Mouse (Mus musculus): ENCODE measurements at regions not wholly inside any gene's neighbourhood (a gene's known extent, or its start where the extent isn't known, plus 50 kb on each side); places are given as distances from the start of the nearest gene placed in this dataset.

DNA sequence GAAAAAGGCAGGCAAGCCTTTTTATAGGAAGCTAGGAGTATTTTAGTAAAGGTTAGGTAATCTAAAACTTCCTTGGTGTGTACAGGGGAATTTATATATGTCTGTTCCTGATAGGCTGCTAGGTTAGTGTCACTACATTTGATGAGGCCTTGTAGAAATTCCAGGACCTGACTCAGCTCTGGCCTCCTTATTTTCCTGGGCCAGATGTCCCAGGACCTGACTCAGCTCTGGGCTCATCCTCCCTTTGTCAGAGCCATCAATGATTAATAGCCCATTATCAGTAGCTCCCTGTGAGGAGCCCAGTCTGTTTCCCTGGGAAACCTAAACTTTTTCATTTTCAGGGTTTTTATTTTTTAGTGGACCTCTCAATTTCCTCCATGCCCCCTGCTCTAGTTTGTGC lies 79.3 kb downstream of the Gm15023 start:
- TF ChIP-seq POLR2A (IDR thresholded peaks at IDR 0.05; ENCODE audit: extremely low read depth, insufficient read depth, low read length) (no peak), CTCF (IDR thresholded peaks at IDR 0.05; ENCODE audit: low read depth, low read length) (no peak)
